Mouse (Mus musculus) C2C12 (cell line): ENCODE measurements around the gene Pclaf. TPM values are rescaled to one million over a fixed set of nuclear protein-coding genes. Genes with fewer than 3 reads are reported as not detected.

Experiments
- H3K27me3 ChIP-seq: one replicate; pipeline ENCODE4 v1.6.1; 2011; ENCODE audit not compliant: control insufficient read depth, insufficient read depth, insufficient read length
- H3K36me3 ChIP-seq: one replicate; pipeline ENCODE4 v1.6.1; 2011; ENCODE audit not compliant: control insufficient read depth, insufficient read depth
- H3K4me3 ChIP-seq: one replicate; pipeline ENCODE4 v1.5.1; 2011; ENCODE audit warnings: mild to moderate bottlenecking, control low read depth; ENCODE audit not compliant: poor library complexity, insufficient read depth, severe bottlenecking
- H3K79me2 ChIP-seq: one replicate; pipeline ENCODE4 v1.6.1; 2011; ENCODE audit not compliant: control insufficient read depth, insufficient read depth
- H3K79me3 ChIP-seq: one replicate; pipeline ENCODE4 v1.6.1; 2011; ENCODE audit warnings: low read depth, control low read depth
- H3ac ChIP-seq: one replicate; pipeline ENCODE3; 2011; ENCODE audit warnings: low read depth; ENCODE audit not compliant: control insufficient read depth, insufficient read length
- CEBPB ChIP-seq: IDR thresholded peaks from one replicate; pipeline ENCODE4 v1.6.1; 2011; ENCODE audit warnings: low read depth, mild to moderate bottlenecking, control low read depth, moderate library complexity
- CTCF ChIP-seq: IDR thresholded peaks from one replicate; pipeline ENCODE4 v1.5.1; 2011; ENCODE audit not compliant: control insufficient read depth, insufficient read depth, insufficient read length
- FOSL1 ChIP-seq: IDR thresholded peaks from one replicate; pipeline ENCODE4 v1.8.0; 2011; ENCODE audit warnings: mild to moderate bottlenecking, low read length; ENCODE audit not compliant: poor library complexity, insufficient read depth, severe bottlenecking
- MAX ChIP-seq: IDR thresholded peaks from one replicate; pipeline ENCODE4 v1.6.1; 2011; ENCODE audit warnings: mild to moderate bottlenecking, control low read depth
- MYOD1 ChIP-seq: IDR thresholded peaks from one replicate; pipeline ENCODE4 v1.6.1; 2011; ENCODE audit warnings: low read depth; ENCODE audit not compliant: control insufficient read depth, insufficient read length
- MYOG ChIP-seq: IDR thresholded peaks from one replicate; pipeline ENCODE4 v1.6.1; 2011; ENCODE audit not compliant: control insufficient read depth, insufficient read length; ENCODE audit errors: extremely low read depth
- USF1 ChIP-seq: IDR thresholded peaks from one replicate; pipeline ENCODE4 v1.6.1; 2011; ENCODE audit warnings: low read depth, mild to moderate bottlenecking, control low read depth, moderate library complexity
- polyA plus RNA-seq: library from polyadenylated mRNA; unstranded; fragments of >200 nt; fragmentation: generic; extraction: Trizol; gene quantifications from one replicate; pipeline ENCODE4 v1.2.1, GENCODE M21; 2012; ENCODE audit warnings: missing spikeins

Pclaf gene
- polyA plus RNA-seq, 1 experiment = 172 TPM

- H3ac ChIP-seq = peak overlapping the region; percentile 71
- H3K27me3 ChIP-seq = no peaks in the 10 kb centered on the region
- TF ChIP-seq MYOD1 = no peak
- TF ChIP-seq USF1 = no peak
- TF ChIP-seq MAX = peak; percentile 98
- TF ChIP-seq CEBPB = no peak
- TF ChIP-seq MYOG = no peak
- H3K36me3 ChIP-seq = peaks cover 6% of the 10 kb centered on the region
- H3K4me3 ChIP-seq = peak overlapping the region; percentile 42
- H3K79me3 ChIP-seq = no peaks in the 10 kb centered on the region
- H3K79me2 ChIP-seq = peaks cover 16% of the 10 kb centered on the region
Observed at GRCm38 (mm10) chr9:65884564-65885315, 5.3 kb upstream of the Pclaf start.

GRCm38 (mm10) chr9:65891126-65891525 lies 1.1 kb downstream of the Pclaf start:
- TF ChIP-seq MYOG (no peak), MAX (no peak), USF1 (no peak), MYOD1 (no peak), CTCF (no peak), FOSL1 (no peak), CEBPB (no peak)
- Histone ChIP-seq H3K36me3 (peaks cover 34% of the 10 kb centered on the region), H3K79me2 (peaks cover 51% of the 10 kb centered on the region), H3K79me3 (peaks cover 26% of the 10 kb centered on the region), H3ac (peak overlapping the region; percentile 16), H3K4me3 (peak overlapping the region; percentile 65), H3K27me3 (no peaks in the 10 kb centered on the region)

GRCm38 (mm10) chr9:65896977-65897376 lies 6.9 kb downstream of the Pclaf start:
- Histone ChIP-seq H3ac (no peak overlapping the region), H3K4me3 (no peak overlapping the region), H3K79me2 (peaks cover 42% of the 10 kb centered on the region), H3K27me3 (no peaks in the 10 kb centered on the region), H3K36me3 (peaks cover 76% of the 10 kb centered on the region), H3K79me3 (peaks cover 11% of the 10 kb centered on the region)
- TF ChIP-seq USF1 (no peak), MYOD1 (no peak), CEBPB (no peak), CTCF (no peak), MYOG (no peak), MAX (no peak)

GRCm38 (mm10) chr9:65902879-65903278 lies 12.8 kb downstream of the Pclaf start:
- Histone ChIP-seq H3K36me3 (peaks cover 52% of the 10 kb centered on the region), H3K79me2 (peaks cover 2% of the 10 kb centered on the region), H3ac (no peak overlapping the region), H3K27me3 (no peaks in the 10 kb centered on the region), H3K4me3 (no peak overlapping the region), H3K79me3 (peaks cover 3% of the 10 kb centered on the region)
- no peak for TF ChIP-seq CTCF

GRCm38 (mm10) chr9:65903419-65903818 lies 13.4 kb downstream of the Pclaf start:
- Histone ChIP-seq H3K4me3 (no peak overlapping the region), H3K79me2 (no peaks in the 10 kb centered on the region), H3K36me3 (peaks cover 47% of the 10 kb centered on the region), H3K79me3 (peaks cover 3% of the 10 kb centered on the region), H3K27me3 (no peaks in the 10 kb centered on the region), H3ac (no peak overlapping the region)
- TF ChIP-seq FOSL1 (no peak), CEBPB (no peak), MYOD1 (no peak), MAX (no peak), MYOG (no peak), CTCF (no peak), USF1 (no peak)

GRCm38 (mm10) chr9:65908394-65909300 lies 18.6 kb downstream of the Pclaf start, which contains the start of the genes Trip4 and Csnk1g1:
Trip4 (minus strand) TSS chr9:65908794.
Csnk1g1 (plus strand) TSS chr9:65908924.
- no peak for TF ChIP-seq MAX
- no peak for TF ChIP-seq USF1
- no peak for TF ChIP-seq CTCF
- no peak for TF ChIP-seq FOSL1
- TF ChIP-seq MYOG = no peak
- no peak for TF ChIP-seq CEBPB
- no peak for TF ChIP-seq MYOD1

More at GRCm38 (mm10) chr9:65908394-65909300, 18.6 kb downstream of the Pclaf start, which contains the start of the genes Trip4 and Csnk1g1:
- Histone ChIP-seq H3K79me2 (peaks cover 48% of the 10 kb centered on the region), H3K4me3 (peak within 1 kb of the TSS; percentile 63), H3ac (peak within 1 kb of the TSS; percentile 62), H3K36me3 (peaks cover 13% of the 10 kb centered on the region), H3K79me3 (peaks cover 38% of the 10 kb centered on the region), H3K27me3 (no peaks in the 10 kb centered on the region)
